Mouse (Mus musculus): ENCODE results near the gene Klf6. TPM values are rescaled to one million over a fixed set of nuclear protein-coding genes. Genes with fewer than 3 reads are reported as not detected.

The Klf6 gene
- total RNA-seq, 2 experiments from 2014 or later, result 27.9 to 31.9 TPM

DNA sequence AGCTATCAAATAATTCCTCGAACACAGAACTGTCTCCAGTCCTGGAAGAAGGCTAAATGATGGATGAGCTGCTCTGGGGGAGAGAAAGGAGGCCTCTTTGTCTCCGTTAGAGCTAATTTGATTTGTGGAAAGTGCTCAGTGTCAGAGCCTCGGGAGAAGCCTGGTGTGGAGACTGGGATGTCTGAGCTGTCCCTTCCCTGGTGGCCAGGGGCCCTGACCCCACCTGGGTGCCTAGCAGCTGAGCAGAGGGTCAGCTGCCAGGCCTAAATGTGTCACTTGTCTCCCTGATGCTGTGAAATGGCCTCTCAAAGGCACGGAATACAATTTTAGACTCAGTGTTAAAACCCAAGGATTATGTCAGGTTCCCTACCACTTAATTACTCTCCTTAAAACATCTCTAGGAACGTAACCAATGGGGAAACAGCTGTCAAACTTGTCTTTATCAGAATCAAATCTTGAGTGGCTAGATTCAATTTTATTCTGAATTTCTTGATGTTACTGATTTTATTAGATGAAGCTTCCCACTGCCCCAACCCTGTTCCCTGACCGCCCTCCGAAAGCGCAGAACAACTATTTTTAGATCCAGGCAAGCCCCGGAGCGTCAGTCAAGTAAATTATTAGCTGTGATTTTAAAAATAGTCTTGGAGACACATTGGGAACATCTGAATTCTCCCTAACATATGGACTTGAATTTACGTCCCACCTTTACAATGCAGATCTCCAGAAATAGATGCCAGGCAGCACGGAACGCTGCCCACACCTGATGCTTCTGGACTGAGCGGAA is 36.1 kb downstream of the Klf6 start:
- DNase-seq (ENCODE audit: low spot score in 2 of 2), result no peak

GRCm38 (mm10) chr13:5899021-5899420 is 37.7 kb downstream of the Klf6 start:
- no peak for DNase-seq (ENCODE audit: low spot score in 2 of 2)

- no peak for DNase-seq (ENCODE audit: low spot score in 2 of 2)
Observed at GRCm38 (mm10) chr13:5899641-5900040, 38.4 kb downstream of the Klf6 start.

- no peak for DNase-seq (ENCODE audit: low spot score in 2 of 2)
Observed at GRCm38 (mm10) chr13:5913201-5913600, 51.9 kb downstream of the Klf6 start.

GRCm38 (mm10) chr13:5917360-5917759 is 56.1 kb downstream of the Klf6 start:
- no peak for DNase-seq (ENCODE audit: low spot score in 2 of 2)

DNA sequence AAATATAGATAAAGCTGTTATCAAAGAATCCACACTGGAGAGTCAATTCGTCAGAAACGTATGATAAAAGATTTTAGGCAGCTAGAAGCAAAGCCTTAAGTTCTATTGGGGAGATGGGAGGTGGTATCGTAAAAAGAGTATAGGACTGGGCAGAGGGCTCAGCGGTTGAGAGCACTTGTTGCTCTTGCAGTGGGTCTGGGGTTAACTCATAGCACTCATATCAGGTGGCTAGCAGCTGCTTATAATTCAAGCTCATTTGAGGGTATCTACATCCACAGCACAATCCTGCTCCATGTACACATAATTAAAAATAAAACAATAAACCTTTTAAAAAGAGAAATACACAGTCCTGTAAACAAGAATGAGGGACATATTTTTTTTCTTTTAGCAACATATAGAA is 58.7 kb downstream of the Klf6 start:
- DNase-seq (ENCODE audit: low spot score in 2 of 2), result no peak

Small RNA genes lying within 50 kb of the gene (microRNA-seq; reads per million reads assigned to microRNA genes)
- gene Gm26043, result 0 reads per million in 2 experiments
